ENCODE assay signal across 9 mouse cellular contexts in the genomic region with DNA sequence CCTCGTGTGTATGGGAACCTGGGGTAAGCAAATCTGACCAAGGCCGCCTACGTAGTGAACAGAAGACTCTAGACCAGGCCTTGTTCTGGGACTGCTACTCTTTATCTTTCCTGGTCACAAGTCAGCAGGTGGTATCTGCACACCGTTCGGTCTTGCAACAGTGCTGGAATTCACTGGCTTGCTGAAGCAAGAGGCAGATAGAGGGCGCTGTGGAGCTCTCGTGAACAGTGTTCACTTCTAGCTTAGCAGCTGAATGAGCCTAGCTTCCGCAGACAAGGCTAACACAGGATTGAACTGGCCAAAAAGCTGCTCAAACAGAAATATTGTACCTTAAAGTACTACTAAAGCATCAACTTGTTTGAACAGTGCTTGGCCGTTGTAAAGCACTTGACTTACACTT.
A peak's percentile ranks its signal among the peaks of the same experiment; 100 is the strongest.
DNase-seq lines count a peak whose midpoint lies in the region; ATAC-seq lines count a peak whose summit lies in the region.
"Had no signal": no experiment of that assay in that cellular context is flagged by ENCODE, and none has a peak within 500 bp of the region (broad histone marks: within the 10 kb centered on the region; RNA-seq: fewer than 3 reads in every experiment).

No protein-coding gene starts in this region.

- peak; percentile 31 for DNase-seq in cerebellum, adult 11 months
- DNase-seq in cerebellum, postnatal 25 days = peak; percentile 67 to 85
- DNase-seq in gastrocnemius, postnatal 10 days = peak; percentile 91
- peak; percentile 79 for DNase-seq in kidney, adult 11 months
- DNase-seq in limb, embryonic 11.5 days (ENCODE audit: low spot score) = peak; percentile 93
- DNase-seq in midbrain, embryonic 14.5 days = peak; percentile 94
- peak; percentile 69 to 76 for DNase-seq in spleen, postnatal 36 days (ENCODE audit: low spot score in 2 of 2)

- no peak overlapping the region for H3K4me2 ChIP-seq in limb, embryonic 11.5 days (ENCODE audit: low read depth, severe bottlenecking)
- no peak overlapping the region for H3K4me2 ChIP-seq in midbrain, embryonic 14.5 days (ENCODE audit: low read length)
- H3K4me2 ChIP-seq: neural tube, embryonic 13.5 days had no signal

- H3K9ac ChIP-seq in limb, embryonic 11.5 days (ENCODE audit: low read length) = no peak overlapping the region
- H3K9ac ChIP-seq in midbrain, embryonic 14.5 days (replicated peaks; ENCODE audit: low read length) = no peak overlapping the region
- H3K9ac ChIP-seq: neural tube, embryonic 13.5 days had no signal

- no peaks in the 10 kb centered on the region for H3K36me3 ChIP-seq in limb, embryonic 11.5 days (ENCODE audit: control insufficient read depth, insufficient read depth, low read length)
- no peaks in the 10 kb centered on the region for H3K36me3 ChIP-seq in midbrain, embryonic 14.5 days (ENCODE audit: control insufficient read depth, insufficient read depth, low read length)
- H3K36me3 ChIP-seq: neural tube, embryonic 13.5 days had no signal

- no peaks in the 10 kb centered on the region for H3K27me3 ChIP-seq in limb, embryonic 11.5 days (ENCODE audit: control insufficient read depth, insufficient read depth, low read length)
- no peaks in the 10 kb centered on the region for H3K27me3 ChIP-seq in midbrain, embryonic 14.5 days (ENCODE audit: control insufficient read depth, insufficient read depth, low read length)

- H3K27ac ChIP-seq in limb, embryonic 11.5 days (replicated peaks; ENCODE audit: low read depth, low read length) = no peak overlapping the region
- no peak overlapping the region for H3K27ac ChIP-seq in midbrain, embryonic 14.5 days (replicated peaks; ENCODE audit: low read depth, low read length)
- H3K27ac ChIP-seq: neural tube, embryonic 13.5 days had no signal

- ATAC-seq in cerebellum, adult (ENCODE audit: insufficient number of reproducible peaks, low FRiP score, low TSS enrichment) = no peak
- ATAC-seq in limb, embryonic 11.5 days (ENCODE audit: insufficient number of reproducible peaks, low FRiP score, low TSS enrichment, low read depth) = no peak
- ATAC-seq in midbrain, embryonic 14.5 days (ENCODE audit: low FRiP score, low TSS enrichment) = no peak

- no peak overlapping the region for H3K4me3 ChIP-seq in limb, embryonic 11.5 days (ENCODE audit: low read depth, low read length)
- no peak overlapping the region for H3K4me3 ChIP-seq in midbrain, embryonic 14.5 days (replicated peaks; ENCODE audit: low read depth, low read length)
- H3K4me3 ChIP-seq: neural tube, embryonic 13.5 days had no signal

- peaks cover 6% of the 10 kb centered on the region; the same call in 1 of the 2 replicates for H3K4me1 ChIP-seq in limb, embryonic 11.5 days (ENCODE audit: control insufficient read depth, insufficient read depth, low read length)
- peaks cover 4% of the 10 kb centered on the region for H3K4me1 ChIP-seq in midbrain, embryonic 14.5 days (ENCODE audit: control insufficient read depth, insufficient read depth, low read length)

- H3K9me3 ChIP-seq in limb, embryonic 11.5 days (ENCODE audit: control insufficient read depth, low read length) = no peaks in the 10 kb centered on the region
- no peaks in the 10 kb centered on the region for H3K9me3 ChIP-seq in midbrain, embryonic 14.5 days (ENCODE audit: control insufficient read depth, low read length)
- H3K9me3 ChIP-seq: neural tube, embryonic 13.5 days had no signal

- 33% methylated on average over 9 of the region's 9 CpGs for WGBS in limb, embryonic 11.5 days
- WGBS in midbrain, embryonic 14.5 days = 31% methylated on average over 9 of the region's 9 CpGs

Comparison
In these comparisons a context has a peak if more than half of its experiments do, and no peak if none do; other contexts are left out.
1. DNase-seq: peak in every context shown above with its lines; median percentile 94 in midbrain, embryonic 14.5 days; 93 in limb, embryonic 11.5 days; 91 in gastrocnemius, postnatal 10 days; 79 in kidney, adult 11 months; 76 in cerebellum, postnatal 25 days; 72 in spleen, postnatal 36 days; 31 in cerebellum, adult 11 months.